Mouse (Mus musculus): ENCODE data around the gene Bcor.

The Bcor gene

GRCm38 (mm10) chrX:12002596-12002995, 157.6 kb downstream of the Bcor start:
- DNase-seq, result no peak

- DNase-seq, result no peak
These were observed 158.2 kb downstream of the Bcor start for GRCm38 (mm10) chrX:12001969-12002368.

- DNase-seq, result no peak
These were observed 158.8 kb downstream of the Bcor start for GRCm38 (mm10) chrX:12001336-12001735.

- no peak for DNase-seq
These were observed 159.5 kb downstream of the Bcor start for GRCm38 (mm10) chrX:12000620-12001019.

- no peak for DNase-seq
These were observed 160.2 kb downstream of the Bcor start for GRCm38 (mm10) chrX:11999951-12000350.

GRCm38 (mm10) chrX:11998934-11999336, 161.2 kb downstream of the Bcor start:
- DNase-seq, result peak; percentile 29

- no peak for DNase-seq
These were observed 163.3 kb downstream of the Bcor start for GRCm38 (mm10) chrX:11996891-11997290.

GRCm38 (mm10) chrX:11996489-11996888, 163.7 kb downstream of the Bcor start:
- DNase-seq, result no peak

- no peak for DNase-seq
These were observed 166.3 kb downstream of the Bcor start for GRCm38 (mm10) chrX:11993641-11994419.

- no peak for DNase-seq
These were observed 170.7 kb downstream of the Bcor start for GRCm38 (mm10) chrX:11989471-11989870.

GRCm38 (mm10) chrX:11988191-11988896, 171.8 kb downstream of the Bcor start:
- DNase-seq, result no peak

- no peak for DNase-seq
These were observed 172.6 kb downstream of the Bcor start for GRCm38 (mm10) chrX:11987602-11988001.

Measured in right cerebral cortex, postnatal 25 days (tissue).